Mouse (Mus musculus): ENCODE measurements around the gene Mok. TPM values are rescaled to one million over a fixed set of nuclear protein-coding genes. Genes with fewer than 3 reads are reported as not detected.

The Mok gene
- polyA plus RNA-seq, 1 experiment = 5.4 TPM

- TF ChIP-seq POLR2A (IDR thresholded peaks at IDR 0.05; ENCODE audit: borderline replicate concordance, low read depth, low read length) = no peak
- no peak for TF ChIP-seq CTCF (IDR thresholded peaks at IDR 0.05; ENCODE audit: low read depth, low read length)
- H3K27ac ChIP-seq (ENCODE audit: insufficient read depth, low read depth, low read length) = peak overlapping the region; percentile 55
- H3K4me1 ChIP-seq (ENCODE audit: control insufficient read depth, insufficient read depth, low read length) = peaks cover 33% of the 10 kb centered on the region
Measured at GRCm38 (mm10) chr12:110850929-110851256, 10.2 kb upstream of the Mok start.

GRCm38 (mm10) chr12:110850010-110850928 lies 9.5 kb upstream of the Mok start, which contains the start of gene Zfp839:
Zfp839 (plus strand) TSS chr12:110850253.
- no peak for TF ChIP-seq CTCF (IDR thresholded peaks at IDR 0.05; ENCODE audit: low read depth, low read length)
- TF ChIP-seq POLR2A (IDR thresholded peaks at IDR 0.05; ENCODE audit: borderline replicate concordance, low read depth, low read length) = no peak
- Histone ChIP-seq H3K4me3 (ENCODE audit: insufficient read depth, low read length) (peak within 1 kb of the TSS; percentile 68), H3K4me1 (ENCODE audit: control insufficient read depth, insufficient read depth, low read length) (peaks cover 31% of the 10 kb centered on the region), H3K27ac (ENCODE audit: insufficient read depth, low read depth, low read length) (peak within 1 kb of the TSS; percentile 55)

More at GRCm38 (mm10) chr12:110850929-110851256, 10.2 kb upstream of the Mok start:
- H3K4me3 ChIP-seq (ENCODE audit: insufficient read depth, low read length) = peak overlapping the region; percentile 68

- no peak overlapping the region for H3K27ac ChIP-seq (ENCODE audit: insufficient read depth, low read depth, low read length)
- TF ChIP-seq POLR2A (IDR thresholded peaks at IDR 0.05; ENCODE audit: borderline replicate concordance, low read depth, low read length) = no peak
- H3K4me1 ChIP-seq (ENCODE audit: control insufficient read depth, insufficient read depth, low read length) = peaks cover 27% of the 10 kb centered on the region
- peak overlapping the region; percentile 68 for H3K4me3 ChIP-seq (ENCODE audit: insufficient read depth, low read length)
Measured at GRCm38 (mm10) chr12:110846191-110846765, 5.5 kb upstream of the Mok start.

GRCm38 (mm10) chr12:110845131-110845880 lies 4.6 kb upstream of the Mok start:
- H3K4me3 ChIP-seq (ENCODE audit: insufficient read depth, low read length) = peak overlapping the region; percentile 74
- TF ChIP-seq CTCF (IDR thresholded peaks at IDR 0.05; ENCODE audit: low read depth, low read length) = no peak
- no peak for TF ChIP-seq POLR2A (IDR thresholded peaks at IDR 0.05; ENCODE audit: borderline replicate concordance, low read depth, low read length)
- H3K27ac ChIP-seq (ENCODE audit: insufficient read depth, low read depth, low read length) = peak overlapping the region; percentile 88

GRCm38 (mm10) chr12:110844227-110845130 lies 3.7 kb upstream of the Mok start:
- TF ChIP-seq CTCF (IDR thresholded peaks at IDR 0.05; ENCODE audit: low read depth, low read length) (no peak; the same call in 1 of the 2 replicates), POLR2A (IDR thresholded peaks at IDR 0.05; ENCODE audit: borderline replicate concordance, low read depth, low read length) (no peak)
- Histone ChIP-seq H3K27ac (ENCODE audit: insufficient read depth, low read depth, low read length) (peak overlapping the region; percentile 88), H3K4me1 (ENCODE audit: control insufficient read depth, insufficient read depth, low read length) (peaks cover 24% of the 10 kb centered on the region), H3K4me3 (ENCODE audit: insufficient read depth, low read length) (peak overlapping the region; percentile 74)

More at GRCm38 (mm10) chr12:110845131-110845880, 4.6 kb upstream of the Mok start:
- peaks cover 24% of the 10 kb centered on the region for H3K4me1 ChIP-seq (ENCODE audit: control insufficient read depth, insufficient read depth, low read length)

GRCm38 (mm10) chr12:110843194-110844048 lies 2.7 kb upstream of the Mok start:
- TF ChIP-seq CTCF (IDR thresholded peaks at IDR 0.05; ENCODE audit: low read depth, low read length) = peak; percentile 85
- no peak for TF ChIP-seq POLR2A (IDR thresholded peaks at IDR 0.05; ENCODE audit: borderline replicate concordance, low read depth, low read length)
- H3K27ac ChIP-seq (ENCODE audit: insufficient read depth, low read depth, low read length) = peak overlapping the region; percentile 88
- H3K4me3 ChIP-seq (ENCODE audit: insufficient read depth, low read length) = peak overlapping the region; percentile 74
- peaks cover 24% of the 10 kb centered on the region for H3K4me1 ChIP-seq (ENCODE audit: control insufficient read depth, insufficient read depth, low read length)

GRCm38 (mm10) chr12:110841731-110842493 lies 1.2 kb upstream of the Mok start:
- no peak for TF ChIP-seq POLR2A (IDR thresholded peaks at IDR 0.05; ENCODE audit: borderline replicate concordance, low read depth, low read length)
- TF ChIP-seq CTCF (IDR thresholded peaks at IDR 0.05; ENCODE audit: low read depth, low read length) = no peak
- no peak overlapping the region for H3K4me3 ChIP-seq (ENCODE audit: insufficient read depth, low read length)
- peaks cover 30% of the 10 kb centered on the region for H3K4me1 ChIP-seq (ENCODE audit: control insufficient read depth, insufficient read depth, low read length)
- peak overlapping the region; percentile 82 for H3K27ac ChIP-seq (ENCODE audit: insufficient read depth, low read depth, low read length)

GRCm38 (mm10) chr12:110837850-110838249 lies 2.9 kb downstream of the Mok start:
- TF ChIP-seq CTCF (IDR thresholded peaks at IDR 0.05; ENCODE audit: low read depth, low read length) (no peak), POLR2A (IDR thresholded peaks at IDR 0.05; ENCODE audit: borderline replicate concordance, low read depth, low read length) (no peak)
- peaks cover 19% of the 10 kb centered on the region for H3K4me1 ChIP-seq (ENCODE audit: control insufficient read depth, insufficient read depth, low read length)
- no peak overlapping the region for H3K4me3 ChIP-seq (ENCODE audit: insufficient read depth, low read length)
- H3K27ac ChIP-seq (ENCODE audit: insufficient read depth, low read depth, low read length) = no peak overlapping the region

Measured in bone marrow macrophage, adult 2 months (primary cell).